Mouse (Mus musculus) activated CD4-positive, CD25-positive, alpha-beta regulatory T cell, adult 4 months (primary cell): Measurements from ENCODE around the gene Prr15l. TPM values are rescaled to one million over a fixed set of nuclear protein-coding genes. Genes with fewer than 3 reads are reported as not detected.

Experiments
- ATAC-seq: one replicate; pipeline ENCODE4 v1.8.0; 2017
- polyA plus RNA-seq, 2 experiments: library from polyadenylated mRNA; unstranded; fragments of 100-300 nt; shearing (Covaris generic); gene quantifications; one replicate each; pipeline ENCODE4 v1.2.1; 2017

The Prr15l gene
- polyA plus RNA-seq, 2 experiments from 2014 or later, result 0.15 TPM; not detected in 1

DNA sequence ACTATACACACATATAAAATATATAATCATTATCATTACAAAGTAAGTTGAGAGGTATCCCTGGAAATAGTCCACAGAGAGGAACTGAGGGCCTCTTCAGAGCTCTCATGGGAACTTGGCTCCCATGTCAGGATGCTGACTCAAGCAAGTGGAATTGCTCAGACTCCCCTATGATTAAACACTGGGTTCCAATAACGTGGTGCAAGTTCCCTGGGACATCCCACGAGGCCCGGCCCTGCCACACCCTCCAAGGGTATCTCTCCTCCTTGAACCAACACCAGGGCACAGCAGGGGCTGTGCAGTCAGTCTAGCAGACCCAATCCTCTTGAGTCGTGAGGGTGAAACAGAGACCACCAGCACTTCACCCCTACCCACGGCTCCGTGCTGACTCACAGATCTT lies 8.9 kb upstream of the Prr15l start:
- no peak for ATAC-seq

DNA sequence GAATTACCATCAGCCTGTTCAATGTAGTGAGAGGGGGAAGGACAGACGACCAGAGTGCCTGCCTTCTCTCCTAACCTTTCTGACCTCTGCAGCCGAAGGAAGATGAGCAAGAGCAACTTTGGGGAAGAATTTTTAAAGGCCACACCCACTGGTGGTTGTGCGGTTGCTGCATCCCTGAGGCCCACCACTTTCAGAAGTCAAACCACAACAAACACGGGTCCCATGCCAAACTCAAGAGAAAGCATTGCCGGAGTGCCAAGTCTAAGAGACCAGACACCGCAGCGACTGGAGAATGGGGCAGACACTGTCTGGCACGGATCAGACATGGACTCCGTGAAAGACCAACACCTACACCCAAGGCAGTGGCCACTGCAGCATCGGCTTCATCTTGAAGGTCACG lies 3.0 kb upstream of the Prr15l start:
- no peak for ATAC-seq

DNA sequence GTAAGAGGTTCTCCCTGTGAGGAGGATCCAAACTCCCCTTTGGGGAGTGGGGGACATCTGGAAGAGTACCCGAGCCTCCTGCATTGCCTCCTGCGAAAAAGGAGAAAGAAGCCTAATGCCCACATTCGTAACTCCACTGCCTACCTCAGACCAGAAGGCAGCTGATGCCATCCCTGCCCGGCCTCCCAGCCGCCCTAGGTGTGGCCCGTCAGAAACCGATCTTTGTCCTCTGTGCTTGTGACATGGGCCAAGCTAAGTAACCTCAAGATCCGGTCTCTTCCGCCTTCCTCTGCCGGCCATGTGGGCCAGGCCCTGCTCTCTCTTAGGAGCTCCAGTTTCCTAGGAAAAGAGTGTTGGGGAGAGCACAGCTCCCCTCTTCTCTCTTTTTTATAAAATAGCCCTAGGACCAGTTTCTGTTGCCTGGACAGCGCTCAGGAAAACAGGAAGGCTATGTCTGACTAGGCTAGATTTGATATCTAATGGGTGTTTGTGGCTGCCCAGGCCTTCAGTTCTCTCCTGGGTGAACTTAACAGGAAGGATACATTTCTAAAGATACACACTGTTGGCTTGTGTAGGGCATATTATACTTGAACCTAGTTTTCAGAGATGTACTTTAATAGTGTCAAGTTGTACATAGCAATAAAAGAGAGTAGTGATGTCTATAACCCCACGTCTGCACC lies 2.3 kb upstream of the Prr15l start:
- no peak for ATAC-seq

DNA sequence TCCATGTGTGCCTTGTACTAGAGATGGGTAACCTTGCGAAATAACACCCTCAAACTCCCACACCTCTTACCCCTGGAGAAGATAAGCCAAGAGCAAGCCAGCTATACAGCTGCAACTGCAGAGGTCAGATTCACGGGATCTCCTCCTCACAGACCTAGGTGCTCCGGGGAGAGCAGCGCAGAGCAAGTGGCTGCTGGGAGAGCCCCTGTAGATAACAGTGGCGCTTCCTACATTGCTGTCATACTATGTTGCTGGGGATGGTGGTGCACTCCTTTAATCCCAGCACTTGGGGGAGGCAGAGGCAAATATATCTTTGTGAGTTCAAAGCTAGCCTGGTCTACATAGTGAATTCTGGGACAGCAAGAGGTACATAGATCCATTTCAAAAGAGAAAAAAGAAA lies 1.3 kb upstream of the Prr15l start:
- no peak for ATAC-seq

DNA sequence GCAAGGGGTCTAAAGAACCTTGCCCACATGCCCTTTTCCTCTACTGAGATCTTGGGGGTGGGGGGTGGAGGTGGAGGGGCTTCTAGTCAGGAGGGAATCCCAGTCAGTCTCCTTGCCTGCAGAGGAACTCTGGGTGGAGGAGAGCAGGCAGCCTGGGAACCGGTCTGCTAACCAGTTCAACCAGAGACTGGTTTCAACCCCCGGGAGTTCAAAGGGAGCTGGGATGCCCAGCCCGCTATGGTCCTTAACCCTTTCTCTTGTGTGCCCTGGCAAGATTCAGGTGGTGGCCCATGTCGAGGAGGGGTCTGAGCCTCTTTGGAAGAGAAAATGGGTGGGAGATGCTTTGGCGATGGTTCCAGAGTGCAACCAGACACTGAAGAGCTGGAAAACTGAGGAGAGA lies 787 bp downstream of the Prr15l start:
- ATAC-seq, result no peak

DNA sequence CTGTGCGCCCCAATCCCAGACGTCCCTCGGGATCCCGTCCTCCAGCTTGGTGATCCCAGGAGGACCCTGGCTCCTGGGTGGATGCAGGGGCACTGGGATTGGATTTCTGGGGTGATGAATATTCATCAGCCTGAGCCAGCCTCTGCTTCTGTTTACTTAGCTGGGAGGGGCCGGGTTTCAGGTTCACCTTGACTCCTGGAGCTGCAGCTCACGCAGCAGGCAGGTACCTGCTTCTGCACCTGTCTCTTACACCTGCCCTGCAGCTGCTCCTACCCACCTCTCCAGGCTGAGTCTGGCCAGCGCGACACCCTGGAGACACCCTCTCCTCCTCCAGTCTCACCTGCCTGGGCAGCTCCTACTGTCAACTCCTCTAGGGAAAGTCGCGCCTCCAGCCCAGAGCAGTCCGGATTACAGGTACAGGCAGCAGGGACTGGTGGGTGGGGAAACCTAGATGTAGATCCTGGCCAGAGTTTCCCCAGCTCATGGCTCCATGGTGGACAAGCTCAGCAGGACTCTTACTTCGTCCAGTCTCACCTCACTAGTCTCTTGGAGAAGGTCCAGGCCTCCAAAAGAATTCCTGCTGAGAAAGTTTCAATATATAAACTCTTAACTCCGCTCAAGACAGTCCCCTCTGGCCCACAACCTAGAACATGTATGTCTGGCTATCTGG lies 1.3 kb downstream of the Prr15l start:
- ATAC-seq, result no peak

DNA sequence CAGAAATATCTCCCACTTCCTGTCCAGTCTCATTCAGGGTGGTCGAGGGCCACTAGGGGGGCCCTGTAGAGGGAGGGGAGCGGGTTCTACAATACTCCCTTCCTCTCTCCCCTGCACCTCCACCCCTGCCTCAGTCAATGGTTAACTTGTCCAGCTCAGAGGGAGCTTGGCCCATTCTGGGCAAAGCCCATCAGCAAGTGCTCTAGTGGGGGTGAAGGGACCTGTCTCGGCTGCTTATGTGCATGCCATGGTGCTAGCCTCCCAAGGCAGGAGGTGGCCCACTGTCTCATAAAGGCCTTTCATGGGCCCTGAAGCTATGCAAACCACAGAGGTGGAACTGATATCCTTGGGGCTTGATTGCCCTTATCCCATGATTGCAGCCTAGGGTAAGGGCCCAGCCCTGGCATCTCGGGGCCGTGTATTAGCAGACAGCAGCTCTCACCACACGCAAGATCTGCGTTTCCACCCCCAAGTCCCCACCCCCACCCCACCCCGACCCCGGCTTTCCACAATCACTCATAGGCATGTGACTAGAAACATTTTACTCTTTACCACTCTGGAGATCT lies 1.9 kb downstream of the Prr15l start:
- ATAC-seq, result no peak

DNA sequence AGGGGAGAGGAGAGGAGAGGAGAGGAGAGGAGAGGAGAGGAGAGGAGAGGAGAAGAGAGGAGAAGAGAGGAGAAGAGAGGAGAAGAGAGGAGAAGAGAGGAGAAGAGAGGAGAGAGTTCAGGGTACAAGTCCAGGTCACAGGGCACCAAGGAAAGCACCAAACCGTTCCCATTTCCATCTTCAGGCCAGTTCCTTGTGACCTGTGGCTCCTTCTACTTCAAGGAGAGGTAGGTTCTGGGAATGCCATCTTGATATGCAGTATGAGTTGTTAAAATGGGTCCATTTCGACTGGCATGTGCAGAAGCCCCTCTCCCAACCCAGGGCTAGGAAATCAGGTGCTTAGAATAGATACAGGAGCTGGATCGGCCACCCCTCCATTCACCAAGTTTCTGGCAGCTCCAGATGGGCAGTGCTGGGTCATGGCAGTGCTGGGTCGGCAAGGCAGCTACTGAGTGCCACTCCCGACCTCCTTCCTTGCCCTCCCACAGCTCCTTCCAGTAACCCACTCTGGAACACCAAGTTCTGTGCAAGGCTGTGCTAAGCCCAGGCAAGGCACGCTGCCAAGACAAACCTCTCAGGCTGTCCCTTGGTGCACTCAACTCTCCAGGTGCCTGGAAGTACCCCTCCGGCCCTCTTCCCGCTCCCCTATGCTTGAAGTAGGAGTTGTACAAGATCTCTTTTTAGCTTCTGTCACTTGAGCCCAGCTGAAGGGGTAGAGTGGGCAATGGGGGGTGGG lies 3.6 kb downstream of the Prr15l start:
- ATAC-seq, result no peak

DNA sequence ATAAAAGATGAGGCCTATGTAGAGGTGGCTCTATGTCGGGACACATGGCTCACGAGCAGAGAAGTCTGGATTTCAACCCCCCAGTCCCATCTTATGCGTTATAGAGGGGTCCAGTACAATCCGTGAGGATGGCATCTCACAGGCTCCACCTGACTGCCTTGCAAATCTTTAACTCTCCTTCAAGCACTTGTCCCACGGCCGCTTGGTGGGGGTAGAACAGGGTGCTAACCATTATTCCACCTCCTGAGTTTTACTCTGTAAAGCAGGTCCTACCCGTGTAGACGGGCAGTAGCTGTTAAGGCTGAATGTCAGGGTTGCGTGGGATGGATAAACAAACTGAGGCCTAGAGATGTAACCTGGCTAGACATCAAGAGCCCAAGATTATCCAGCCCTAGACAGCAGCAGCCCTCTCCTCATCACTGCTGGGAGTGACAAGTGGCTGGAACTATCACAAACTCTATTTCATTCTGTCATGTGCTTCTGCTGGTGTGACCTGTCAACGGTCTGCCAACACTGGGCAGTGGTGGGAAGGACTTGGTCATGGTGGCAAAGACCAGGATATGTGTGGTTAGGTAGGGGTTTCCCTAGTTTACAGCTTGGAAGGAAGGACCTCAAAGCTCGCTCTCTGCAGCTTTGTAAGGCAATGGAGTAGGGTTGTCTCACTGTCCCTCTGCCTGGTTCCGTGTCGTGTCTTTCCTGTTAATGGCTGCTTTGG lies 5.8 kb downstream of the Prr15l start:
- no peak for ATAC-seq

DNA sequence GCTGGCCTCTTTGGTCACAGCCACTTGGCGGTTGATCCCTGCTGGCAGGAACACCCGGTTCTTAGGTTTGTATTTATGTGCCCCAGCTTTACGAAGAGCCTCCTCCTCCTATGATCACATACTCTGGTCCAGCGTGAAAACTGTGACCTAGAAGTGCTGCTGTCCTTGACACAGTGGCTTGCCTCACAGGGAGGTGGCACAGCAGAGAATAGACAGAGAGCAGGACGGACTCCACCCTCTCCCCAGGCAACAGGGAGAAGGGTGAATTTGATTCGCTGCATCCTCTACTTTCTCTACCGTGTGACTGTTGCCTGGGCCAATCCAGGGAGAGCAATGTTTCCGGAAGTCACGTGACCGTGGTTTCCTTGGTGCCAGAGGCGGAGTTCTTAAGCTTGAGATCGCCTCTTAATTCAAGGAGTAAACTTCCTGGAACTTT lies 7.0 kb downstream of the Prr15l start:
- no peak for ATAC-seq

DNA sequence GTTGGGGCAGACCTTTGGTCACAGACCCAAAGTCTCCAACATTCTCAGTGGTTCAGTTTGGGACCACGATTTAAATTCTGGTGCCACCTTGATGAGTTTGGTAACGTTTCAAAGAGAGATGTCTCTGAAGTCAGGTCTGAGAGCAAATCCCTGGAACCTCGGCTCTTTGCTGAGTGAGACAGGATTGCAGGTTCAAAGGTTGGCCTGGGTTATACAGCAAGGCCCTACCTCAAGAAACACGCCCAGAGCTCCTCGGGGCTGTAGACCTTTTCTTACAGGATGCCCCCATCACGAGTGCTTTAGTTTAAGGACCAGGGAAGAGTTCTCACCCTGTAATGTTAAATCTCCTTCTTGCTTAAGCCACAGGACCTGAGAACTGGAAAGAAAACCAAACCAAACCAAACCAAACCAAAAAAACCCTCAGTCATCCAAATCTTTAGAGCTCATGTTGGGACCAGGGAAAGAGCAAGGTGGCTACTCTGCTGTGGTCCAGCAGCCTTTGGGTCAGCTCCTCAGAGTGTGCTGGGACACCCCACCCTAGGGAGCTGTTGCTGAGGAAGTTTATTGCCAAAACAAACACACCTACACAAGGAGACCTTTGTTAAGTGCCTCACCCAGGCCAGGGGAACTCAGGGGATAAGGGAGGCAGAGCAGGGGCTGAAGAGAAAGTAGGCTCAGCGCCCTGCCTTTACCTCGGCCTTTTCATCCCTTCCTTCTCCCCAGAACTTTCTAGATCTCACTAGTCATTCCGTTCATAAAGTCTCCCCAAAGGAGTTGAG lies 8.2 kb downstream of the Prr15l start:
- no peak for ATAC-seq

DNA sequence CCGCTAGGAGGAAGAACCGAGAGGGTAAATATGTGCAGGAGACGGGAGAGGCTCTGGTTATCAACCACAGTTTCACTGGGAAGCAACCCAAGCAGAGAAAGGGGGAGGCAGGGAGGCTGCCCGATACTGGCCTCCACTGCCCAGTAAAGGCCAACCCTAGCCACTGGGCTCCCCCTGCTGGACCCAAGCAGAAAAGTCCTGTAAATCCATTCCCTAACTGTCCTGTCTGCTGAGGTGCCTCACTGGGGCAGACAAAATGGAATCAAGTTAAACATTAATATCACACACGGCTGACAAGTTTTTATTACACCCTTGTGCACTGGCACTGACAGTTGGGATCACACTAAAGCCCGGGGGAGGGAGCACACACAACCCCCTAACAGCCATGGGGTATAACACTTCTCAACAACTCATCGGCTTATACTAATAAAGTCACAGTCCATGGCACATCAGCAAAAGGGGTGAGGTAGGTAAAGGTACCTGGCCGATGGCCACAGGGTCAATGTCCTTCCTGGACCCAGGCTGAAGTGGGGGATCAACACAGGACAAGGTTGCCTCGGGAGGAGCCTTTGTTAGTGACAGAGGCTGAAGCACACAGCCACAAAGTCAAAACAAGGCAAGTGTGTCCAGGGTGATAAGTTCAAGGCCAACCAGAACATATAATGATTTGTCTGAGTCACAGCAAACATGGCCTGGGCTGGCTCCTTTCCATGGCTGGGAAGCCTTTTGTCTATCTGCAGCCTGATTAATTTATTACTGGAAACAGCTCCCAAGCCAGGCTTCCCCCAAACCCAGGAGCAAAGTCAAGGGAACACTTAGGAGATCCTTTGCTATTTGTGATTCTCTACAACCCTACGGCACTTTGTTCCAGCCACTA lies 9.9 kb downstream of the Prr15l start:
- ATAC-seq, result no peak

DNA sequence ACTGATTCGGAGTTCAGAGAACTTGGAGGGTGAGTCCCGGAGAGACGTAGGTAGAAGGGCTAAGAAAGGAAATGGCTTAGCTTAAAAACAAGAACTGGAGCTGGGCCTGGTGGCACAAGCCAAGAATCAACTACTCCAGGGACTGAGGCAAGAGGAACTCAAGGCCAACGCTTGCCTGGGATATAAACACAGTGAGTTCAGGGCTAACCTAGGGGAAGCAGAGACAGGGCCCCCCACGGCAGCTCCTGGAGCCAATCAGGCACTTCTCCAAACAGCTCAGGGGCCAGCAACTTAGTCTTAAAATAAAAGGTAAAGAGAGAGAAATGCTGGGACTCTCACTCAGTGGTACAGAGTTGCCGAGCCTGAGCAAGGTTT lies 10.5 kb downstream of the Prr15l start:
- no peak for ATAC-seq

DNA sequence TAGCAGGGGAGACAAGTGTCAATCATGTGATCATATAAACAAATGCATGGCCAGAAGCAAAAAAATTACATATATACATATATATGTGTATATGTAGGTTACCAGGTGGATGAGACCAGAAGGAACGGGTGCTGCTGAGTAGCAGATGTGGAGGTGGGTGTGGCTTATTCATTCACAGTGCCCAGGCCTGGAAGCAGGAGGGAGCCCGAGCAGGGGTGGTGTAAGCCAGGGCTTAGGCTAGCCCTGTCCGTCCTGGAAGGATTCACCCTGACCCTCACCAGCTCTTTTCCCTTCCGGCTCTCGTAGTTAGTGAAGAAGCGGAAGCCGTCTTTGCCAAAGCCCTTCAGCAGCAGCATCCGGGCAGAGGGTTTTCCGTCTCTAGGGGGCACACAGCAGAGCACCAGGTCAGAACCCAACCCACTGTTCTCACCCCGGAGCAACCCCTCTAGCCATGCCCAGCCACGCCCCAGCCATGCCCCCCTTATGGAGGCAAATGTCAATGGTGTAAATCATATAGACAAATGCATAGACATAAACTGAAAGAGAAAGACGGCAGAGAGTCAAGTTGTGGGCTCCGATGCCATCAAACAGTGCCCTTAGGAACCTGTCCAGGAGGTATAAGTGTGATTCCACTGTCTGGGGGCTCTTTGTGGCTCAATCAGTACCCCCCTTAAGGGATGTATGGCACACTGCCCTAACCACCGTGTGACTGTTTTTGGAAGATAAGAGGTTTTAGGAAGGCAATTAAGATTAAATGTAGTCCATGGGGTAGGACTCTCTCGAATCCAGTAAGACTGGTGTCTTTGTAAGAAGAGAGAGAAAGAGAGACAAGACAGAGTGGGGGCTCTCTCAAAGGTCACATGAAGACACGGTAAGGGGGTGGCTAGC lies 12.9 kb downstream of the Prr15l start:
- ATAC-seq, result no peak

DNA sequence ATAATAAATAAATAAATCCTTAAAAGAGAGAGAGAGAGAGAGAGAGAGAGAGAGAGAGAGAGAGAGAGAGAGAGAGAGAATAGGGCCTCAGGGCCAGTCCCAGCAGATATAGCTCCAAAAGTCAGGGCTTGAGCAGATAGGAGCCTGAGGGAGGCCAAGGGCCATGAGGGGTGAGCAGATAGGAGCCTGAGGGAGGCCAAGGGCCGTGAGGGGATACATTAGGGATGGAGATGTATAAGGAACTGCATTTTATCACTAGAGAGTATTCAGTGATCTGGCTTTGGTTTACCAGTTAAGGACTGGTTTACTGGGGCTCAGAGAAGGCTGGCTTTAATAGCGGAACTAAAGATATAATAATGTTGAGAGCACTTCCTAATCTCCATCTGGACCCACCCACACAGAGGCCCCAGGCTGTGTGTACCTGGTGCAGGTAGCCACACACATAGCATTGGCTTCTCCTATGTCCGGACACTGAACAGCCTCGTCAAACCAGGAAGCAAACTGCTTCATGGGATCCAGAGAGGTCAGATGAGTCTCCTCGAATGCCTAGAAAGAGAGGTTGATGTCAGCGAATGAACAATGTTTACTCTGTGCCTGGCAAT lies 14.2 kb downstream of the Prr15l start:
- no peak for ATAC-seq

DNA sequence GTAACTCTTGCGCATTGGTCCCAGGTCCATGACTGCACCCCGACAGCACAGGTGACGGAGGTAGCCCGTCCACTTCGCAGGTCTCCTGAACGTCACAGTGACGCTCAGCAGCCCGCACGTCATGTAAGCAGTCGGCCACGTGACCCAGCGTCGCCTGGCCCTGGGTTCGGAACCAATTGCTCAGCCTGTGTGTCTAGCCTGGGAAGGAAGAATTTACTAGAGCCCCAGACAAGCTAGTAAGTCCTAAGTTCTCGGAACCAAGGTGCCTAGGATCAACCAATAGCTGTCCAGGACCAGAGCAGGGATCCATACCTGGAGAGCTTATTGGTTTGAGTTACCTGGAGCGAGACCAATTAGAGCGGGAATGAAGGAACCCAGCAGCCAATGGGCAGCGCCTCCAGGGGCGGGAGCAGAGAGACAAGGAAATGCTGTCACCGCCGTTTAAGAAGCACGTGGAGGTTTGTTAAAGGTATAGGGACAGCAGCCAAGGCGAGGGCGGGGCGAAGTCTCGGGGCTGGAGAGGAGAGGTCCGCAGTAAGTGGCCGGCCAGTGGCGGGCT lies 15.9 kb downstream of the Prr15l start, which contains the start of gene Pnpo:
Pnpo (minus strand) TSS at position 241 of the 559 bp plus-strand sequence.
- peak; percentile 96 for ATAC-seq

DNA sequence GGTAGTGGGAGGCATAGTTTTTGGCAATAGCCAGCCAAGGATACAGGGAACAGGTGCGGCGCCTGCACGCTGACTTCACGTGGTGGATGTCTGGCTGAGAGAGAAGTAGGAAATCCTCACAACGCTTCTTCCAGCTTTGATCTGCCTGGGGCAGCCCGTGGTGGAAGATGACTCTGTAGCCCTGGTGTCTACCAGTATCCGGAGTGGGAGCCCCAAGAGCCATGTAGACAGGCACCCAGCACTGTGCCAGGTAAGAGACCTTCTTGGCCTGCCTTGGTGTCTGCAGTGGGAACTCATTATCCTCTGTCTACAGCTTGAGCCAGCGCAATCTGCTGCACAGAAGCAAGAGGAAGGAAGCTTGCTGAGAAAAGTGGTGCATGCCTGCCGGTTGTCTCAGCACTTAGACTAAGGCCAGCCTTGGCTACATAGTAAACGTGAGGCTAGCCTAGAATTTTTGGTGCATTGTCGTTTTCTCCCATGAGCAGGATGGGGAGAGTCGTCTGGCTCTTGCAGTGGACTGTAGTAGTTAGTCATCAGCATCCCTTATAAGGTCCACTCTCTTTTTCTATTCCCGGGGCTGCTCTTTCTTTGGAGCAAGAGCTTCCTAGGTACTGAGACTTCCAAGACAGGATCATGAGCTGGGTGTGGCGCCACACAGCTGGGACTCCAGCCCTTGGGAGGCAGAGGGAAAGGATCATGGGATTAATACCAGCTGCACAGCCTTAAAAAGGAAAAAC lies 17.1 kb downstream of the Prr15l start:
- ATAC-seq, result no peak

DNA sequence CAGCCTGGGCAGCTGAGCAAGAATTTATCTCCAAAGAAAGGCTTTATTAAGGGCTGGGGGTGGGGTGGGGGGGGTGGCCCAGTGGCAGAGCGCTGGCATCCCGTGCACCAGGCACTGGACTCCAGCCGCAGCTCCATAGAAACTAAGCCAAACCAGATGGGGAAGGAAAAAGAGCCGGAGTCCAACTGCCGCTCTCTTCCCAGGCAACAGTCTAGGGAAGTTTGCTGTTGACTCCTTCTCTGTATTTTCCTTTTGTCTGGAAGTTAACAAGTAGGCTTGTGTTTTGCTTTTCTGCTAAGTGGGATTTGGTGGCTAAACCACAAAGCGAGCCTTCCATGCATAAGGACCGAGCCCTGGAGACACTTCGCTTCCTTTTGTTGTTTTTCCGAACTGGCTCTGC lies 18.6 kb downstream of the Prr15l start:
- no peak for ATAC-seq
